Mouse (Mus musculus) heart, embryonic 15.5 days (tissue): ENCODE measurements around the gene Rpl23. TPM values are rescaled to one million over a fixed set of nuclear protein-coding genes. Genes with fewer than 3 reads are reported as not detected.

Experiments
- ATAC-seq: fragments of 200-750 bp; cut with Nextera tagmentation; replicated peaks from 2 replicates; pipeline ENCODE4 v1.8.0; 2017; ENCODE audit warnings: low read depth, moderate TSS enrichment; ENCODE audit not compliant: insufficient number of reproducible peaks, insufficient read depth, low FRiP score
- H3K27ac ChIP-seq: fragments of 300-500 bp; sonication (generic); 2 replicates; pipeline ENCODE4 v1.5.1; 2015; ENCODE audit warnings: mild to moderate bottlenecking, inconsistent platforms
- H3K27me3 ChIP-seq: fragments of 300-500 bp; sonication (generic); 2 replicates; pipeline ENCODE4 v1.6.1; 2015; ENCODE audit warnings: inconsistent platforms
- H3K36me3 ChIP-seq: fragments of 300-500 bp; sonication (generic); 2 replicates; pipeline ENCODE4 v1.6.1; 2015; ENCODE audit warnings: mild to moderate bottlenecking, inconsistent platforms
- H3K4me1 ChIP-seq: fragments of 300-500 bp; sonication (generic); replicated peaks from 2 replicates; pipeline ENCODE4 v1.6.1; 2015; ENCODE audit warnings: inconsistent platforms
- H3K4me2 ChIP-seq: fragments of 300-500 bp; sonication (generic); 2 replicates; pipeline ENCODE4 v1.6.1; 2015; ENCODE audit warnings: inconsistent platforms, mild to moderate bottlenecking, moderate library complexity
- H3K4me3 ChIP-seq: fragments of 300-500 bp; sonication (generic); 2 replicates; pipeline ENCODE4 v1.5.1; 2015; ENCODE audit warnings: mild to moderate bottlenecking, inconsistent platforms
- H3K9ac ChIP-seq: fragments of 300-500 bp; sonication (generic); 2 replicates; pipeline ENCODE4 v1.6.1; 2015; ENCODE audit warnings: mild to moderate bottlenecking, inconsistent platforms
- H3K9me3 ChIP-seq: fragments of 300-500 bp; sonication (generic); replicated peaks from 2 replicates; pipeline ENCODE4 v1.6.1; 2016; ENCODE audit warnings: inconsistent platforms
- WGBS: fragments of 180-500 bp; shearing (Covaris S2); methylation state at CpG from one replicate; pipeline ENCODE4 v1.1.7; 2015; ENCODE audit warnings: mixed read lengths; 5-methylcytosine and 5-hydroxymethylcytosine counted together
- polyA plus RNA-seq: library from polyadenylated mRNA; unstranded; fragments of >200 nt; fragmentation: Nextera tagmentation; extraction: Ambion mirVana; gene quantifications from 2 replicates; pipeline ENCODE4 v1.2.1, GENCODE M21; 2015

Gene Rpl23
- polyA plus RNA-seq, 1 experiment from 2014 or later = 399 TPM

DNA sequence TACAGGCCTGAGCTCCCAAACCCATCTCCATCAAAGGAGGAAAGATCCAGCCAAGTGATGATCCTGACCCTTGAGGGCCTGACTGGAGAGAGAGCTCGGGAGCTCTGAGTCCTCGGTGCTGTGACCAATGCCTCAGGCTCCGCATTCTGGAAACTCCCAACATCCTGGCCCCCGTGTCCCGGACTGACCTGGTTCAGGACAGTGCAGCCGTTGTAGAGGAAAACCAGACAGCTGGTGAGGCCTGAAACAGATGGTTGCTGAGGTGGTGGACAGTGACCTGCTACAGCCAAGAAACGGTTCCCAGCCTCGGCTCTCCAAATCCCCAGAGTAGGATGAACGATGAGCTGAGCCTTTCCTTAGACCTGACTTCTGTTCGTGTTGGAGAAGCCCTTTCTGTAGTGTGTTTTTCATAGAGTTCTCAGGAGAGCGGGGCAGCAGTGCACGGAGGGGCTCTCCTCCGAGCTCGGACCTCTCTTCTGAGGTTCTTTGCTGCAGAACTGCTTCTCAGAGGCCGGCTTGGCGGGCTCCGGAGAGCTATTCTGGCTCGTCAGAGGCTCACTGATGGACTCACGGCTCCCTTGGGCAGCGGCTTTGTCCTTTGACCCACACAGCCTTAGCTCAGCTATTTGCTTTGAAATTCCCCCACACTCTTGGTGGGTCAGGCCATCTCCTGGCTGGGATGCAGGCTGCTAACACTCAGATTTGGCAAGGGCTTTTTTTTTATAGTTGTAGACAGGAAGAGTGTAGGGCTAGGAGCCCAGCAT lies 40.8 kb upstream of the Rpl23 start:
- Histone ChIP-seq H3K9ac (no peak overlapping the region), H3K27ac (no peak overlapping the region), H3K27me3 (no peaks in the 10 kb centered on the region), H3K36me3 (peaks cover 18% of the 10 kb centered on the region), H3K4me3 (no peak overlapping the region), H3K4me1 (peaks cover 47% of the 10 kb centered on the region), H3K4me2 (no peak overlapping the region), H3K9me3 (no peaks in the 10 kb centered on the region)
- ATAC-seq = no peak
- WGBS = 72% methylated on average over 20 of the region's 20 CpGs

GRCm38 (mm10) chr11:97821401-97822064 lies 39.3 kb upstream of the Rpl23 start:
- peaks cover 61% of the 10 kb centered on the region for H3K4me1 ChIP-seq
- peak overlapping the region; percentile 56 for H3K27ac ChIP-seq
- no peak for ATAC-seq
- WGBS = 96% methylated on average over 8 of the region's 8 CpGs
- no peaks in the 10 kb centered on the region for H3K27me3 ChIP-seq
- H3K4me3 ChIP-seq = no peak overlapping the region
- H3K4me2 ChIP-seq = no peak overlapping the region
- H3K9me3 ChIP-seq = no peaks in the 10 kb centered on the region
- H3K36me3 ChIP-seq = peaks cover 12% of the 10 kb centered on the region; the same call in 1 of the 2 replicates
- no peak overlapping the region for H3K9ac ChIP-seq

- Histone ChIP-seq H3K27me3 (no peaks in the 10 kb centered on the region), H3K27ac (peak overlapping the region; percentile 56), H3K4me3 (no peak overlapping the region), H3K36me3 (peaks cover 19% of the 10 kb centered on the region), H3K9me3 (no peaks in the 10 kb centered on the region), H3K4me1 (peaks cover 68% of the 10 kb centered on the region), H3K4me2 (no peak overlapping the region), H3K9ac (no peak overlapping the region)
- ATAC-seq = peak; percentile 27; the same call in 1 of the 2 replicates
- WGBS = 23% methylated on average over 4 of the region's 4 CpGs
These were observed 38.6 kb upstream of the Rpl23 start for GRCm38 (mm10) chr11:97820840-97821239.

- Histone ChIP-seq H3K4me3 (no peak overlapping the region), H3K9me3 (no peaks in the 10 kb centered on the region), H3K36me3 (peaks cover 24% of the 10 kb centered on the region), H3K4me2 (no peak overlapping the region), H3K27me3 (no peaks in the 10 kb centered on the region), H3K4me1 (peaks cover 72% of the 10 kb centered on the region), H3K27ac (peak overlapping the region; percentile 56), H3K9ac (no peak overlapping the region)
- WGBS = 62% methylated on average over 5 of the region's 5 CpGs
- ATAC-seq = no peak
These were observed 37.7 kb upstream of the Rpl23 start for GRCm38 (mm10) chr11:97819923-97820322.

DNA sequence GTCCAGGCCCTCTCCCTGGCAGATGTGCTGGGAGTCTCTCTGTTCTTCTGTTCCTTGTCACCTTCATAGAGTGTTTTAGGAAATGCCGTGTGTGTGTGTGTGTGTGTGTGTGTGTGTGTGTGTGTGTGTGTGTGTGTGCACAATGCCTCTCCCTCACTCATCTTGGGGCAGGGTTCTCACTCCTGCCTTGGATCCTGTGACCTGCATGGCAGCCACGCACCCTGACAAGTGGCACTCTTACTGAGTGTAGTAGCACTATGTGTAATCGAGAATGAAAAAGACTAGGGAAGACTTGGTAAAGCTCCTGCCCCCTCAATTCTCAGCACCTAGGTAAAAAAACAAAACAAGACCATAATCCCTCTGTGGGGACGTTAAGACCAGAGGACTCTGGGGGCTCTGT lies 36.9 kb upstream of the Rpl23 start:
- no peak overlapping the region for H3K9ac ChIP-seq
- no peak overlapping the region for H3K4me2 ChIP-seq
- peaks cover 68% of the 10 kb centered on the region for H3K4me1 ChIP-seq
- 46% methylated on average over 4 of the region's 4 CpGs for WGBS
- H3K4me3 ChIP-seq = no peak overlapping the region
- ATAC-seq = no peak
- H3K36me3 ChIP-seq = peaks cover 21% of the 10 kb centered on the region
- no peaks in the 10 kb centered on the region for H3K9me3 ChIP-seq
- no peaks in the 10 kb centered on the region for H3K27me3 ChIP-seq
- H3K27ac ChIP-seq = peak overlapping the region; percentile 69

DNA sequence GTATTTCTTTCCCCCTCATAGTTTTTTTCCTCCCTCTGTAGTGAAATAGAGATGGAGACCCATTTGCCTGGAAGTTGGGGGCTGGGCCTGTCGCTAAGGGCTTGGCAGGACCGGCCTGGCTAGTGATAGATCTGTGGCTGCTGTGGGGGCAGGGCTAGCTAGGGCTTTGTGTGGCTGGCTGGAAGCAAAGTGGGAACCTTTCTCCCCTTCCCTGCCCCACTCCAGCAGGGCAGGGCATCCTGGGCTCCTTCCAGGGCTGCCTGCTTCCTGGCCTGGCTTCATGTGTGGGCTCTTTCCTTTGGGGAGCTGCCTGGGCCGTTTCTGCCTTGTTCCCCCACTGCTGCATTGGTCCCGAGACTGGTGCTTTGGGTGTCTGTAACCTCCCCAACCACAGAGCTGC lies 36.3 kb upstream of the Rpl23 start:
- no peak for ATAC-seq

DNA sequence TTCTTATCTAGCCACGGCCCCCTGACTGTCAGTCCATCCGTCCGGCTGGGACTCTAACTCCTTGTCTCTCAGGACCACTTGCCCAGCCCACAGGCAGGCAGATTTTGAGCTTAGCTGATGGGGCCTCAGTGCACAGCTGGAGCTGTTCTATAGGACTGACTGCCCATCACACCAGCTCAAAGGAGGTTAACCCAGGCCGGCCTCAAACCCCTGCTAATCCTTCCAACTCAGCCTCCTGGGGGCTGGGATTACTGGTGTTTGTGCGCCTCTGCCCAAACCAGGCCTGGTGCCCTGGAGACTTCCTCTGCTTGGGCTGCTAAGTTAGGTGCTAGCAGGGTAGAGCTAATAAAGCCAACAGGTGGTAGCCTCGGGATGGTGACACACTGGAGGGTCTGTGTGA lies 35.8 kb upstream of the Rpl23 start:
- no peaks in the 10 kb centered on the region for H3K27me3 ChIP-seq
- no peak overlapping the region for H3K9ac ChIP-seq
- peaks cover 79% of the 10 kb centered on the region for H3K4me1 ChIP-seq
- 61% methylated on average over 6 of the region's 6 CpGs for WGBS
- no peak overlapping the region for H3K4me2 ChIP-seq
- ATAC-seq = no peak
- H3K9me3 ChIP-seq = no peaks in the 10 kb centered on the region
- H3K4me3 ChIP-seq = no peak overlapping the region
- peaks cover 22% of the 10 kb centered on the region for H3K36me3 ChIP-seq
- H3K27ac ChIP-seq = peak overlapping the region; percentile 69; the same call in 1 of the 2 replicates

More for the DNA sequence above, 36.3 kb upstream of the Rpl23 start:
- H3K27ac ChIP-seq = peak overlapping the region; percentile 69
- H3K4me1 ChIP-seq = peaks cover 73% of the 10 kb centered on the region
- no peaks in the 10 kb centered on the region for H3K9me3 ChIP-seq
- no peak overlapping the region for H3K9ac ChIP-seq
- H3K27me3 ChIP-seq = no peaks in the 10 kb centered on the region
- no peak overlapping the region for H3K4me2 ChIP-seq
- 12% methylated on average over 4 of the region's 4 CpGs for WGBS
- peaks cover 19% of the 10 kb centered on the region for H3K36me3 ChIP-seq
- no peak overlapping the region for H3K4me3 ChIP-seq

DNA sequence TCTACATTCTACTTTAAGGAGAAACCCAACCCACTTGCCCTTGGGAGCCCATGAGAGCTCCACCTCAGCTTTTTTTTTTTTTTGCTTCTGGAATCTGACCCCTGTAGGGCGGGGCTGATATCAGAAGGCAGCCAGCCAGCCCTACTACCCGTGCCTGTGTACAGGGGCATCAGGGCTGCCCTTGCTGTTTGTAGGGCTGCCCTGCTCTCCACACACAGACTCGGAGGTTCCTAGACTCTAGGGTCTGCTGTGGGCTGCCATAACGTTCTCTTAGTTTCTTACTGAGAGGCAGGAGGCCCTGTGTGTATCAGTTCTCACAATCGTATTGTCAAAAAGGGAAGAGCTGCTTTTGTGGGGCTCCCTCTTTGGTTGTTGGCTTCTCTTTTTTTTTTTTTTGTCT lies 35.1 kb upstream of the Rpl23 start:
- peak overlapping the region; percentile 26 for H3K4me2 ChIP-seq

GRCm38 (mm10) chr11:97816916-97817315 lies 34.7 kb upstream of the Rpl23 start:
- 44% methylated on average over 9 of the region's 9 CpGs for whole genome bisulfite sequencing
- Histone ChIP-seq H3K4me2 (peak overlapping the region; percentile 26; the same call in 1 of the 2 replicates), H3K9ac (peak overlapping the region; percentile 19; the same call in 1 of the 2 replicates), H3K36me3 (peaks cover 22% of the 10 kb centered on the region), H3K27ac (peak overlapping the region; percentile 74), H3K9me3 (no peaks in the 10 kb centered on the region), H3K27me3 (no peaks in the 10 kb centered on the region), H3K4me3 (no peak overlapping the region), H3K4me1 (peaks cover 90% of the 10 kb centered on the region)
- no peak for ATAC-seq

More for the DNA sequence above, 35.1 kb upstream of the Rpl23 start:
- 29% methylated on average over 5 of the region's 5 CpGs for WGBS
- no peaks in the 10 kb centered on the region for H3K9me3 ChIP-seq
- H3K27me3 ChIP-seq = no peaks in the 10 kb centered on the region
- no peak for ATAC-seq
- H3K36me3 ChIP-seq = peaks cover 22% of the 10 kb centered on the region
- peaks cover 85% of the 10 kb centered on the region for H3K4me1 ChIP-seq
- no peak overlapping the region for H3K4me3 ChIP-seq
- peak overlapping the region; percentile 74 for H3K27ac ChIP-seq
- H3K9ac ChIP-seq = no peak overlapping the region

DNA sequence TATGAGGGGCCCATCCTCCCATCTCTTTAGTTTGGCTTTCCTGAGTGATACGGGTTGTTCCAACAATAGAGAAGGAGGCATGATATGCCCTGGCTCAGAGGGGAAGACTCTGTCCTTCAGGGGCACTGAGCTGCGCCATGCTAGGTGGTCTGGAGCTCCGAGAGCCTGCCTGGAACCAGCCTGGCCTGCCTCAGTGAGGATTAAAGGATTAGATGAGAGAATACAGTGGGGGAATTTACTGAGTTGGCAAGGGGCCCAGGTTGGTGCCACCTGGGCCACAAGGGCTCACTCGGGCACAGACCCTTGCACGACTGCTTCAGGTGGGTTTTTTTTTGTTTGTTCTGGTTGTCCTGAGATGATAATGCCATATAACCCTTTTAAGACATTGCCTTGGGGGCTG lies 33.9 kb upstream of the Rpl23 start:
- Histone ChIP-seq H3K36me3 (peaks cover 22% of the 10 kb centered on the region), H3K27ac (0 out of 2 replicates have a peak overlapping the region, but pooled peaks have one; percentile 19), H3K9ac (peak overlapping the region; percentile 2; the same call in 1 of the 2 replicates), H3K4me1 (peaks cover 90% of the 10 kb centered on the region), H3K27me3 (no peaks in the 10 kb centered on the region), H3K4me3 (no peak overlapping the region), H3K4me2 (no peak overlapping the region), H3K9me3 (no peaks in the 10 kb centered on the region)
- ATAC-seq = no peak
- 64% methylated on average over 5 of the region's 5 CpGs for WGBS

DNA sequence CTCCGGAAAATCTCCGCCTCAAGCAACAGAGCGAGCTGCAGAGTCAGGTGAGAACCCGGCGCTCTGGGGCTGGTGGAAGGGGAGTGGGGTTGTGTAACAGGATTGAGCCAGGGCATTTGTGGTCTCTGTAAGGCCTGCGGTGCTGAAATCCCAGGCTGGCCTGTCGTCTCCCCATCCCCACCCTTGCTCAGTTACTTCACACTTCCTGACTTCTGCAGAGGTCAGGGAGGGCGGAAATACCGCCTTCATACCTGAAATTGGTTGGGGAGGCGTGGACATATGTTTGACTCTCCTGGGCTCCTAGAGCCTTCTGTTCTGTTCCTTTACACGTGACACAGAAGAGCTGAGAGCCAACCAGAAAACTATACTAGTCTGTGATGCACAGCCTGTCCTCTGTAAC lies 33.5 kb upstream of the Rpl23 start:
- no peak overlapping the region for H3K4me3 ChIP-seq
- no peak overlapping the region for H3K4me2 ChIP-seq
- H3K9ac ChIP-seq = no peak overlapping the region

More for the DNA sequence above, 33.5 kb upstream of the Rpl23 start:
- peaks cover 22% of the 10 kb centered on the region for H3K36me3 ChIP-seq
- 70% methylated on average over 11 of the region's 11 CpGs for WGBS
- H3K9me3 ChIP-seq = no peaks in the 10 kb centered on the region
- H3K4me1 ChIP-seq = peaks cover 90% of the 10 kb centered on the region
- H3K27ac ChIP-seq = peak overlapping the region; percentile 19; the same call in 1 of the 2 replicates
- no peaks in the 10 kb centered on the region for H3K27me3 ChIP-seq
- ATAC-seq = no peak
